Mouse (Mus musculus): ENCODE results near the gene Adgrd1.

The Adgrd1 gene

GRCm38 (mm10) chr5:129155023-129155901, 58.7 kb downstream of the Adgrd1 start:
- no peak for DNase-seq (ENCODE audit: extremely low read depth, low read depth)

DNA sequence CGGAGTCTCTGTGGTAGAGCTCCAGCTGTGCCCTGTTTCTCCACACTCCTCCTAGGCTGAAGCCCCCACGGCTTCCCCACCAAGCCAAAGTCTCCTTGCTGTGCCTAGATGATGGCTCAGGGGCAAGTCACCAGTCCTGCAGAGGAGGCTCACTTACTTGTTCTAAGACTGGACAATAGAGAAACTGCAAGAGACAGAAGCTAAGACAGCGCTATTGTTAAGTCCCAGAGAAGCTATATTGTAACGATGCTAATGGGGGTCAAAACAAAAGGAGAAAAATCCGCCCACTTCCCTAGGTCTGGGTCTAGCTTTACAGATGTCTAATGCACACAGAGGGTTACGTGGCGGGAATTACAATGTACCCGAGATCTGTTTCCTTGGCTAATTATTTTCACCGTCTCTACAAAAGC, 59.4 kb downstream of the Adgrd1 start:
- no peak for DNase-seq (ENCODE audit: extremely low read depth, low read depth)

- no peak for DNase-seq (ENCODE audit: extremely low read depth, low read depth)
Observed at GRCm38 (mm10) chr5:129161372-129162051, 65.0 kb downstream of the Adgrd1 start.

GRCm38 (mm10) chr5:129163416-129163815, 66.9 kb downstream of the Adgrd1 start:
- DNase-seq (ENCODE audit: extremely low read depth, low read depth): no peak

DNA sequence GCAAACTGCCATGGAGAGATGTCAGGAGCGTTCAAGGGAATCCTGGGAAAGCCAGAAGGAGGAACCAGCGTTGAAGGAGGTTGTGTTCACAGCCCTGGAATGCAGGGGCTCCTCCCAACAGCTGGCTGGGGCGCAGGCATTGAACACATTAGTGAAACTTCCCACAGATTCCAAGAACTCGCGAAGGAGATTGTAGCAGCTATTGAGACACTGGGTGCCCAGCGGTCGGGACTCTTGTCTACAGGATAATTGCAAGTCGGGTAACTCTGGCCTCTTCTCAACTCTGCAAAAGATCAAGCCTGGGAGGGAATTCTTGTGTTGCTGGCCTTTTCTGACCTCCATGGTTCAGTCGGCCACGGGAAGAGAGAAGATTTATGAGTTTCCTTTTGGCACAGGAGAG, 67.5 kb downstream of the Adgrd1 start:
- DNase-seq (ENCODE audit: extremely low read depth, low read depth): no peak

- DNase-seq (ENCODE audit: extremely low read depth, low read depth): no peak
Observed at GRCm38 (mm10) chr5:129164911-129165584, 68.5 kb downstream of the Adgrd1 start.

- no peak for DNase-seq (ENCODE audit: extremely low read depth, low read depth)
Observed at GRCm38 (mm10) chr5:129165595-129165994, 69.0 kb downstream of the Adgrd1 start.

- no peak for DNase-seq (ENCODE audit: extremely low read depth, low read depth)
Observed at GRCm38 (mm10) chr5:129169090-129169489, 72.5 kb downstream of the Adgrd1 start.

DNA sequence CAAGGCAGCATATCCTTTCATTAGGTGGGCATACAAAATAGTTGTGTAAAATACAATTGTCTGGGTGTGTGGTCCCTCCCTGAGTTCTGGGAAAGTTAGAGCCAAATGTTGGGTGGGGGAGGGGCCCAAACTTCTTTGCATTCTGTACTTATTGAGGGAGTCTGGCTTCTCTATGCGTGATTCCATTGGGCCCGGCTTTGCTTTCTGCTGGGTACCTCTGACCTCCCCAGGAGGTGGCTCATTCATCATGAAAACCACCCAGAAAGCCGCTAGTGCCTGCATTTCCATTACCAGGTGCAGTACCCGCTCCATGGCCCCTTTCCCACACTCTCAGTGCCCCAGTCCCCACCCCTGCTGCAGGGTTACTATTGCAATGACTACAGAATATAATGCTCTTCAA, 73.0 kb downstream of the Adgrd1 start:
- DNase-seq (ENCODE audit: extremely low read depth, low read depth): no peak

DNA sequence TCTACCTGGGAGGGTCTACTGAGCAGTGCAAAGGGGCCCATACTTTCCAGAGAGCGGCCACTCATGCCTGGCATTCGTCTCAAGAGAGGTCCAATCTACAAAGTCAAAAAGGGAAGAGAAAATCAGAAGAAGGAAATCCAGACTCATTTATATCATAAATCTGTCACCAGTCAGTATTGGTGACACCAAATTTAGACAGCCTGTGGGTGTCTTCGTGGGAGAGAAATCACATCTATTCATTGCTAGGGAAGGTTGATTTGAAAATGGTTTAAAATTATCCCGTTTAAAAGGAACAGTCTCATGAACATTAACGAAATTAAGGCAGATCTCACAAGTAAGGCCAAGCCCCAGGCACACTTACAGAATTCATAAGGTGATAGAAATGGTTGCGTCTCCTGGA, 76.0 kb downstream of the Adgrd1 start:
- no peak for DNase-seq (ENCODE audit: extremely low read depth, low read depth)

- no peak for DNase-seq (ENCODE audit: extremely low read depth, low read depth)
Observed at GRCm38 (mm10) chr5:129175925-129176324, 79.4 kb downstream of the Adgrd1 start.

DNA sequence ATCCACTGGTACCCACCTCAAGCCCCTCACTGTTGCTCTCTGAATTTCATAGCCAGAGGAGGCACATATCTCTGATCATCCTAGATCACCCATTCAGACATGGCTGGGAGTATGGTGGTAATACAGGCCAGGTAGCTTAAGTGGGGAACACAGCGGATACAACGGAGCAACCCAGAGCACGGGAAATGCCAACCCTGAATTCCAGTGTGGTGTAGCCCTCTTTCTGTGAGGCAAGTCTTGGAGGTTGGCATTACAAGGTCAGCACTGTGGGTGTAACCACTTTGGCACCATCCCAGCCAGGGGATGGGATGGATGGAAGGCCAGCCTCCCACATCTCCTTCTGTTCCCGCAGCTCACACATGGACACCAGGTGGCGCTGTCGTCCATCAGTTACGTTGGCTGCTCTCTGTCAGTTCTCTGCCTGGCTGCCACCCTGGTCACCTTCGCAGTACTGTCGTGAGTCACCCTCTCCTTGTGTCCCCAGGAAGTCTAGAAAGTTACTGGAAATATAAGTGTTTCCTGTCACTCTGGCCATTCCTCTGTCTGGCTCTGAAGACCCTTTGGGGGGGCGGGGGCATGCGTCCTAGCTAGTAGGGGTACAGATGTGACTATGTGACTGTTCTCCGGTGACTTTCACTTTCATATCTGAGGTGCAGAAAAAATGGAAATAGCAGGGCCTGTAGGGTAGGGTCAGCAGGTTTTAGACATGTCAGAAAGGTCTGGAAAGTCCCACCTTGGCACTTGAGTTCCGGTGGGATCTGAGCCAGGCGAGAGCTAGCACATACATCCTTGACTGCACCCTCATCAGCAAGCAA, 81.4 kb downstream of the Adgrd1 start:
- DNase-seq (ENCODE audit: extremely low read depth, low read depth): no peak

- no peak for DNase-seq (ENCODE audit: extremely low read depth, low read depth)
Observed at GRCm38 (mm10) chr5:129179356-129179755, 82.8 kb downstream of the Adgrd1 start.

DNA sequence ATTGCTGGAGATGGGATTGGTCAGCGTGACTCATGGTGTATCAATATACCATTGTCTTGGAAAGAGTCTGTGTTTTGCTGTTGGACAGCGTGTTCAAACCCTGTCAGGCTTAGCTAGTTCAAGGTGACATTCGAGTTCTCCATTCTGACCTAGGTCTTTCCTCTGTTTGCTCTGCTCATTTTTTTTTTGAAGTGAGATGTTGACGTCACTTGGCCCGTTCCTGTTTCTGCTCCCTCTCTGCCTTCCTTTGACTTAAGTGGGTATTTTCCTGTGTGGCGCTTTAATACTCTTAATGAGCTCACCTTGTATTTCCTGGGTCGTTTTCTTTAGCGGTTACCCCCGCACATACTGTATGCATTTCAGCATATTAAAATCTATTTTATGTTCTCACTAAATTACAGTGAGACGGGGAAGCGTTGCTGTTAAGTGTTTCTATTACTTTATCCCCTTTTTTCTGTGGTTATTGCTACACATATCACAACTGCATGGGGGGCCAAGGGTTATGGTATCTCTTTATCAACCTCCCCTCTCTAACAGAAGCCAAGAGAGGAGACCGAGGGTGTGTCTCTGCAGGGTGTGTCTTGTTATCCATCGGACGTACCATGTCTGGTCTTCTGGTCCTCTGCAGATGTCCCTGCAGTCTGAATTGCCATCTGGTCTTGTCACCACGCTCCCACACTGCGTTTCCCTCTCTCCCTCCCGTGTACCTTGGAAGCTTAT, 83.6 kb downstream of the Adgrd1 start:
- no peak for DNase-seq (ENCODE audit: extremely low read depth, low read depth)

DNA sequence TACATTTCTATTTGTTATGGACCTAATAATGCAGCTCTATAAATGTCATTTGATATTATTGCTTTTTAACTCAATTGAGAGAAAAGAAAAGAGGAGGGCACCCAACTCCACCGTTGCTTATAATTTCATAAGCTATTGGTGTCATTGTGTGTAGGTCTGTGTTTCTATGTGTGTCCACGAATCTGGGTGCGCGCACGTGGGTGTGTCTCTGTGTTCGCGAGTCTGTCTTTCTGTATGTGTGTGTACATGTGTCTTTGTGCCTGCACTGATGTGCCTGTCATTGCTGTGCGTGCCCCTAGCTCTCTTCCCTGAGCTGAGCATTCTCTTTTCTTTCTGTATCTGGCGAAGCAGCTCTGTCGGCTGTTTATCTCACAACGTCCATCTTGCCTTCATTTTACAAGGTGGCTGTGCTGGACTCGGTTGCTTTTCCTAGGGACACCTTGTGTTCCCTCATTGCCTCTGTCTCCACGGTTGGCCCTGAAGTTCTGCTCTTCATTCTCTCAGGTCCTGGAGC, 84.2 kb downstream of the Adgrd1 start:
- DNase-seq (ENCODE audit: extremely low read depth, low read depth): no peak

GRCm38 (mm10) chr5:129181450-129181849, 84.9 kb downstream of the Adgrd1 start:
- DNase-seq (ENCODE audit: extremely low read depth, low read depth): no peak

GRCm38 (mm10) chr5:129182554-129182953, 86.0 kb downstream of the Adgrd1 start:
- DNase-seq (ENCODE audit: extremely low read depth, low read depth): no peak

GRCm38 (mm10) chr5:129186260-129186659, 89.7 kb downstream of the Adgrd1 start:
- DNase-seq (ENCODE audit: extremely low read depth, low read depth): no peak

GRCm38 (mm10) chr5:129186926-129187325, 90.4 kb downstream of the Adgrd1 start:
- no peak for DNase-seq (ENCODE audit: extremely low read depth, low read depth)

GRCm38 (mm10) chr5:129189071-129189470, 92.5 kb downstream of the Adgrd1 start:
- no peak for DNase-seq (ENCODE audit: extremely low read depth, low read depth)

Measured in MEL-GATA-1-ER (cell line).